Mouse (Mus musculus) hindbrain, embryonic 11.5 days (tissue): ENCODE results near the gene Sema4d. TPM values are rescaled to one million over a fixed set of nuclear protein-coding genes. Genes with fewer than 3 reads are reported as not detected.

Experiments
- polyA plus RNA-seq: library from polyadenylated mRNA; unstranded; fragments of >200 nt; fragmentation: Nextera tagmentation; extraction: Ambion mirVana; gene quantifications from 2 replicates; pipeline ENCODE4 v1.2.1, GENCODE M21; 2014

The Sema4d gene
- polyA plus RNA-seq, 1 experiment from 2014 or later = 3.9 TPM

Other genes with a start within 250 kb of the Sema4d start
- 3.4 and 5.6 TPM in 2 replicates for gene Shc3, start 224.3 kb downstream of the Sema4d start, polyA plus RNA-seq
- gene Cks2, start 148.5 kb downstream of the Sema4d start, polyA plus RNA-seq = 298 and 307 TPM in 2 replicates
- 30.0 and 35.3 TPM in 2 replicates for gene Secisbp2, start 142.1 kb downstream of the Sema4d start, polyA plus RNA-seq
- gene Gadd45g, start 52.9 kb upstream of the Sema4d start, polyA plus RNA-seq = 174 and 179 TPM in 2 replicates